Mouse (Mus musculus): ENCODE measurements around the gene Miox.

The Miox gene

GRCm38 (mm10) chr15:89358784-89359183, 24.6 kb downstream of the Miox start:
- CTCF ChIA-PET, result interaction anchor here (0.7 kb wide), 1 partner anchor 367 kb away, joined by 3 read pairs; no protein-coding TSS in a partner anchor

DNA sequence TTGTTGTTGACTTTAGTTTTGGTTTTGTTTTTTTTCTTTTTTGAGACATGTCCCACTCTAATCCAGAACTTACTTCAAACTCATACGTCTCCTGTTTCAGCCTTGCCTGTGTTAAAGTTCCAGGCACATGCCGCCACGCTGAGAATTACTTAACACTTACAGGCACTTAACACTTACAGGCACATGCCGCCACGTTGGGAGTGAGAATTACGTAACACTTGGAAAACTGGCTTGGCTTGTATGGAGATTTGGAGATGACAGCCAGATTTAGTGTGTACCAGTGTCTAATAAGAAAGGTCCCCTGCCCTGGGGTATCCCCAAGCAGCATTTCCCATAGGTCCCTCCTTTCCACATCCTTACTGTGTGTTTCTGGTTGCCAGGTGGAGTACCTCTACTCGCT, 28.9 kb downstream of the Miox start:
- CTCF ChIA-PET, result no interaction called here

DNA sequence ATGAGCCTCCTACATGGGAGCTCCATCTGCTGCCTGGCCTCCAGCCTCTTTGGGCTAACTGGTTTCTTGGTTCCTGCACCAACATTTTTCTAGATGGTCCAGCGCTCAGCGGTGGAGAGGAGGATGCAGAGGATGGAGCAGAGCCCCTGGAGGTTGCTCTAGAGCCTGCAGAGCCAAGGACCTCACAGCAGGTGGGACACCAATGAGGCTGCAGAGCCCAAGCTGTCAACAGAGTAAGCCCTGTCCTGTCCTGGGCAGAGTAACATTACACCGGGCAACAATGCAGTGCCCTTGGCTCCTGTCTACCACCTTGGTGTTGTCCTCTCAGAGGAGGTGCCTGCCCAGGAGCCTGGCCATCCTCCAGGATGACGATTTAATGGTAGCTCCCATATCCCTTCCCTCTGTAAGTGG, 30.9 kb downstream of the Miox start:
- CTCF ChIA-PET, result no interaction called here

GRCm38 (mm10) chr15:89372068-89372467, 37.9 kb downstream of the Miox start:
- CTCF ChIA-PET, result interaction anchor here (0.6 kb wide), 1 partner anchor 212 kb away, joined by 4 read pairs; no protein-coding TSS in a partner anchor

DNA sequence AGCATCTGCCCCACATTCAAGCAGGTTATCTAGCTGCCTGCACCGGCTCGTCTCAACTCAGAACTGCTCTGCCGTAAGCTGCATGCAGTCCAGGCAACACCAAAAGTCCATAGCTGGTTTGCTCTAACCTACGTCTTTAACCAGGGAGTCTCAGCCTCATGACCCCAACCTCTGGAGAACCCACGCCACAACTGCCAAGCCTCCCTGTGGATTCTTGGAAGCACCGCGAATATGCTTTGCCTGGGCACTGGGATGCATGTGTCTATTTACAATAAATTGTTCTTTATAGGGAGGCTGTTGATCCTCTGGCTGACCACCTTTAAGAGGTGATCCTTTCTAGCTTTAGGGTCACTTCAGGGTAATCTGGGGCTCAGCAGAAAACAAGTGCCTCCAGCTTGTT, 38.3 kb downstream of the Miox start:
- CTCF ChIA-PET, result interaction anchor here (0.5 kb wide), 1 partner anchor 104 kb away, joined by 4 read pairs; no protein-coding TSS in a partner anchor

GRCm38 (mm10) chr15:89373027-89373761, 39.0 kb downstream of the Miox start:
- CTCF ChIA-PET, result interaction anchor here (0.5 to 1.1 kb wide), 4 partner anchors 15 to 181 kb away, joined by 3 to 13 read pairs (median 4); no protein-coding TSS in a partner anchor

GRCm38 (mm10) chr15:89373762-89374248, 39.6 kb downstream of the Miox start, which contains the start of gene Sco2:
Gene Sco2 (minus strand): TSS chr15:89373846.
- CTCF ChIA-PET, result interaction anchor here (0.6 to 1.1 kb wide), 2 partner anchors 16 to 58 kb away, joined by 3 to 5 read pairs; no protein-coding TSS in a partner anchor

DNA sequence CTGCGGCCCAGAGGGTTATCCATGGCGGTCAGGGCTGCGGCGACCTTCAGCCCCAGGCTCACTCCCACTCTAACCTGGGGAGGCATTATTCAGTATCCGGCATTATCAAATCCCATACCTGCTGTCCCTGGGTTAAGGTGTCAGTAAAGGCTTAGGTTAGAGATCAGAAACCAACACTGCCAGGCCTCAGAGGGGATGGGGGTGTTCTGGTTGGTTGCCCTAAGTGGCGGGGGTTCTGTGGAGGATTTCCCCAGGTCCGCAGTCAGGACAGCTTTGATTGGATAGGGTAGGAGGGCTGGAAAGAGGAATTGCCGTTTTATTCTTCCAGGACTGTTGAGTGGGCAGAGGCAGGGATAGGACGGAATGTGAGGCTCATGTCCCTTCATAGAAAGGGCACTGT, 40.1 kb downstream of the Miox start:
- CTCF ChIA-PET, result interaction anchor here (1.1 kb wide), 1 partner anchor 58 kb away, joined by 3 read pairs; no protein-coding TSS in a partner anchor

GRCm38 (mm10) chr15:89374801-89375534, 40.8 kb downstream of the Miox start:
- CTCF ChIA-PET, result no interaction called here

DNA sequence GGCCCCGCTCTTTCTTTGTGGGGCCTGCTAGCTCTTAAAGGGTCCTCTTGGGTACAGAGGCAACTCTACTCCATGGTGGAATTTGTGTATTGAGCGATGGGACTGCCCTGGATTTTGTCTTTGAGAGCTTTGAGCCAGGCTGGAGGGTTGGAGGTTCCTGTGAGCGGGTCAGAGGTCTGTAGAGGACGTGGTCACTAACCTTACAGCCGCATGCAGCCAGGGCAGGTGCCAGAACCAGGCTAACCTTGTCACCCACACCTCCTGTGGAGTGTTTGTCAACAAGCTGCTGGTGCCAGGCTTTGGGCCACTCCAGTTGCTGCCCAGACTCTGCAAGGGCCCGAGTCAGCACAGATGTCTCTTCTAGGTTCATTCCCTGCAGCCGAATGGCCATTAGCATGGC, 41.8 kb downstream of the Miox start:
- CTCF ChIA-PET, result no interaction called here

- CTCF ChIA-PET, result no interaction called here
These were observed 42.8 kb downstream of the Miox start, which contains the start of gene Tymp for GRCm38 (mm10) chr15:89376957-89377356. Gene Tymp (minus strand): TSS chr15:89377039.

GRCm38 (mm10) chr15:89377362-89377761, 43.2 kb downstream of the Miox start:
- CTCF ChIA-PET, result no interaction called here

GRCm38 (mm10) chr15:89377938-89378828, 44.0 kb downstream of the Miox start:
- CTCF ChIA-PET, result no interaction called here

DNA sequence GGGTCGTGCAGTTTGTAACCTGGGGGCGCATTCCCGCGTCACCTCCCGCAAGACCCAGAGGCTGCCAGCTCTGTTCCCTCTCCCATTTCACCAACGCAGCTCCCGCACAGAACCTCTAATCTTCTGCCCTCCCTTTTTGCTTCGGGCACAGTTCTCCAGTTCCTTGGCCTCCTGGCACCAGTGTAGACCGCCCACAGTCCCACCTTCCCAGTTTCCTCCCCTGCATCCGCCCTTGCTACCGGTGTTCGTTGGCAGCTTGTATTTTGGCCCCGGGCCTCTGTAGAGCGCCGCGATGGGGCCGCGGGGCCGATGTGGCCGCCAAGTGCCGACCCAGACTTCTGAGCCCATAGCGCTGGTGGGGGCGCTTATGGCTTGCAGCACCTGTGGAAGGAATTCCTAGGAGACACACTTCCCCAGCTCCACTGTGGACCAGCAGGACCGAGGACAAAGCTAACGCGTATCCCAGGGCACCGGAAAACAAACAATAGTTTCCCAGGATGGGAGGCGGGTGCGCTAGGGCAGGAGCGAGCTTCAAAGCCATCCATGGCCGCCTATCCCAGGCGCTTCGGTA, 44.7 kb downstream of the Miox start, which contains the start of gene Odf3b:
TSS of gene Odf3b (minus strand) at position 452 of the 571 bp plus-strand sequence.
- CTCF ChIA-PET, result no interaction called here

DNA sequence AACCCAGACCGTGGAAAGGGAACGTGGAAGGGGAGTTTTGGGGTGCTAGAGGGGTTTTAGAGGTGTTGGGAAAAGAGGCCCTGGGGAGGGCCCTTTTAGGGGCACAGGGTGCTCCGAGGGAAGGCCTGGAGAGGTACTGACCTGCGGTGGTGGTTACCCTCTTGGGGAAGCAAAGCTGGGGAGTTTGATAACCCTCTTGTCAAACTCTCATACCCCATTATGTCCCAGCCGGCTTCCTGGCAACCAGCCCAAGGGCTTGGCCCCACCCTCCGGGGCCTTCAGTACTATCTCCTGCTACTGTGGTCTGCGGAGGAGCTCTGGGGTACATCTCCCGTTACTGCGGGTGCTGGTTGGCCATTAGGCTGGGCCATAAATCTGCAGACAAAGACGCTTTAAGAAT, 45.2 kb downstream of the Miox start:
- CTCF ChIA-PET, result interaction anchor here (0.6 kb wide), 1 partner anchor 300 kb away, joined by 4 read pairs; no protein-coding TSS in a partner anchor

DNA sequence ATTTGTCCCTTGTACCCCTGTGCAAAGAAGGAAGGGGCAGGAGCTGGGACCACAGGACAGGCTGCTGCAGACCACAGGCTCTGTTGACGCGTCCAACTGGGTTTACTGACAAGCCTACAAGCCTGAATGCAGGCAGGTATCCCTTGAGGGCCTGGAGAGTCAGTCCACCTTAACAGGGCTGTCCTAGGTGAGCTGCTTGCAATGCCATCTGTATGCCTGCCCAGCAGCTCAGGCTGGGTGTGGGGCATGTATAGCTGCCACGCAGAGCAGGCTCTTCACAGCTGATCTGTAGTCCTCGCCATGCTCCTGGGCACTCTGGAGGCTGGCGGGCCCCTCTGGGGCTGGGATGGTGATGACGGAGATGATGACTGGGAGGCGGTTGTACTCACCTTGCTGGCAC, 50.4 kb downstream of the Miox start, which contains the start of gene Klhdc7b:
TSS of gene Klhdc7b (plus strand) at position 301 of the 400 bp plus-strand sequence.
- CTCF ChIA-PET, result no interaction called here

All from spleen, embryonic (tissue).